Mouse (Mus musculus) forebrain, postnatal 0 days (tissue): ENCODE data around the gene Rbl1. TPM values are rescaled to one million over a fixed set of nuclear protein-coding genes. Genes with fewer than 3 reads are reported as not detected.
A peak's percentile ranks its signal among the peaks of the same experiment; 100 is the strongest.
"Not testable (repeated sequence)": the region's sequence is repeated elsewhere in the genome, so short reads cannot be mapped to it uniquely, and the experiment has no call there.

ENCODE experiments used
- ATAC-seq: fragments of 200-750 bp; cut with Nextera tagmentation; 2 replicates; pipeline ENCODE4 v1.8.0; 2017; ENCODE audit warnings: mild to moderate bottlenecking, moderate library complexity
- DNase-seq: peaks from one replicate; pipeline ENCODE4 v3.0.0-alpha.2; 2015
- H3K27ac ChIP-seq: fragments of 300-500 bp; sonication (generic); 2 replicates; pipeline ENCODE4 v1.5.1; 2014; ENCODE audit warnings: low read depth, mild to moderate bottlenecking, antibody characterized with exemption, low read length, moderate library complexity, mixed read lengths
- H3K27me3 ChIP-seq: fragments of 300-500 bp; sonication (generic); 2 replicates; pipeline ENCODE4 v1.6.1; 2014; ENCODE audit warnings: mild to moderate bottlenecking, low read length, mixed read lengths; ENCODE audit not compliant: insufficient read depth
- H3K36me3 ChIP-seq: fragments of 300-500 bp; sonication (generic); 2 replicates; pipeline ENCODE4 v1.6.1; 2014; ENCODE audit warnings: mild to moderate bottlenecking, moderate library complexity; ENCODE audit not compliant: insufficient read depth
- H3K4me1 ChIP-seq: fragments of 300-500 bp; sonication (generic); 2 replicates; pipeline ENCODE4 v1.6.1; 2014; ENCODE audit warnings: antibody characterized with exemption; ENCODE audit not compliant: insufficient read depth
- H3K4me2 ChIP-seq: fragments of 300-500 bp; sonication (generic); 2 replicates; pipeline ENCODE4 v1.6.1; 2014; ENCODE audit warnings: low read depth, mild to moderate bottlenecking, moderate library complexity
- H3K4me3 ChIP-seq: fragments of 300-500 bp; sonication (generic); 2 replicates; pipeline ENCODE4 v1.5.1; 2014; ENCODE audit warnings: low read depth, low read length, mixed read lengths
- H3K9ac ChIP-seq: fragments of 300-500 bp; sonication (generic); 2 replicates; pipeline ENCODE4 v1.6.1; 2014; ENCODE audit warnings: mild to moderate bottlenecking
- H3K9me3 ChIP-seq: fragments of 300-500 bp; sonication (generic); 2 replicates; pipeline ENCODE4 v1.6.1; 2016; ENCODE audit warnings: low read length
- CTCF ChIP-seq: sonication (generic); IDR thresholded peaks from 2 replicates; pipeline ENCODE4 v1.5.1; 2016; ENCODE audit warnings: antibody characterized with exemption, control low read depth, low read depth
- WGBS: fragments of 180-500 bp; shearing (Covaris S2); extraction: QIAGEN DNeasy Blood & Tissue Kit; methylation state at CpG from one replicate; pipeline ENCODE4 v1.1.7; 2014; 5-methylcytosine and 5-hydroxymethylcytosine counted together
- polyA plus RNA-seq: library from polyadenylated mRNA; unstranded; fragments of >200 nt; fragmentation: Nextera tagmentation; extraction: Ambion mirVana; gene quantifications from 2 replicates; pipeline ENCODE4 v1.2.1, GENCODE M21; 2015
- total RNA-seq: library from RNA; depleted of rRNA; stranded (reverse); fragments of >200 nt; gene quantifications from 2 replicates; pipeline ENCODE4 v1.2.3, GENCODE M21; 2014

Rbl1 gene
- total and polyA plus RNA-seq, 2 experiments from 2014 or later = 4.2 to 10.4 TPM

DNA sequence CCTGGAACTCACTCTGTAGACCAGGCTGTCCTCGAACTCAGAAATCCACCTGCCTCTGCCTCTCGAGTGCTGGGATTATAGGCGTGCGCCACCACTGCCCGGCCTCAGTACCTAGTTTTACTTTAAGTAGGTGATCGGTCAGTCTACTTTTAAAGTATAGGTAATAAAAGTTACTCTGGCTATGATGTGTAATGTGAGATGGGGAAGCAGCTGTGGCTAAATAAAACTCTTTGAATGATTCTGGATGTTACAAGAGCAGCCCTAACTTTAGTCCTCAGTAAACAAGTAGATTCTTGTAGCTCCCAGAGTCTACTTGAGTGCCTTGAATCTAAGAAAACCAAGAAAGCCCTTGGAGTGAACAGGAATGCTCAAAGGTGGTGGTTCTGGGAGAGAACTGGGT is 31.4 kb downstream of the Rbl1 start:
- no peaks in the 10 kb centered on the region for H3K9me3 ChIP-seq
- no peak for DNase-seq
- ATAC-seq = no peak
- H3K27me3 ChIP-seq = no peaks in the 10 kb centered on the region
- no peak overlapping the region for H3K4me2 ChIP-seq
- no peak overlapping the region; the same call in 1 of the 2 replicates for H3K9ac ChIP-seq
- H3K4me3 ChIP-seq = no peak overlapping the region
- H3K27ac ChIP-seq = no peak overlapping the region
- H3K4me1 ChIP-seq = no peaks in the 10 kb centered on the region
- TF ChIP-seq CTCF = no peak
- 96% methylated on average over 6 of the region's 6 CpGs for WGBS
- 0 out of 2 replicates have a peak, but pooled peaks cover 8% of the 10 kb centered on the region for H3K36me3 ChIP-seq

DNA sequence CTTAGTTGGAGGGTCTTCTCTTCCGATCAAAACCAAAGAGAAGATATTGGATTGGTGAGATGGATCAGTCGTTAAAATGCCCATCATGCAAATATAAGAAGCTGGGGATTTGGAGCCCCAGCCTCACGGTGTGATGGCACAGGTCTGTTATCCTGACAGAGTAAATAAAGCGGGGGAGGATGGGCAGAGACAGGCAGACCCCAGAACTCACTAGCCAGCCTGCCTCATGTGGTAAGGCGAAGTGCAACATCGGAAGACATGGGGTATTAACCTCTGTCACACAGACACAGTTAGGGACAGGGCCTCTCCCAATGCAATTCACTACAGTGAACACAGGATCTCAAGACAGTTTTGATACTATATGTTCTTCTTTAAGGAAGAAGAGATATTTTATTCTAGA is 33.7 kb downstream of the Rbl1 start:
- DNase-seq (no peak), ATAC-seq (peak; percentile 25; the same call in 1 of the 2 replicates)
- Histone ChIP-seq H3K4me3 (no peak overlapping the region), H3K9ac (no peak overlapping the region), H3K4me2 (no peak overlapping the region), H3K27ac (peak overlapping the region; percentile 29; the same call in 1 of the 2 replicates), H3K36me3 (no peaks in the 10 kb centered on the region), H3K4me1 (no peaks in the 10 kb centered on the region), H3K9me3 (no peaks in the 10 kb centered on the region), H3K27me3 (no peaks in the 10 kb centered on the region)
- 50% methylated on average over 6 of the region's 6 CpGs for WGBS
- TF ChIP-seq CTCF = no peak

DNA sequence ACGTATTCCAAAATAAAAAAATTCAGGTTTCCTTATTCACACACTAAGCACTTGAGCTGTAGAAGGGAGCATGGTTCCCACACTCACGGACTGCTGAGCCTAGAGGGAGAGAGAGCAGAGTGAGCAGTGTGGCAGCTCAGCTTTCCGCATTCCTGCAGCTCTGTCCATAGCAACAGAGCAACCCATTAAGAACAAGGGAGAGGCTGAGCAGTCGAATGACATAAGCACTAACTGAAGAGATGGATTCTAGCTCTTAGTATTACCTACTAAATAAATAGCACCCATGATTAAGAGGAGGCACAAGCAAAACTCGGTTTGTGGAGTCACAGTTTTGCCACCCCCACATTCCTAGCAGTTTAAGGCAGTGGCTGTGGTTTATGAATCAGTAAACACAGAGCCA is 34.2 kb downstream of the Rbl1 start:
- TF ChIP-seq CTCF = no peak
- ATAC-seq (peak; percentile 73), DNase-seq (peak; percentile 31)
- H3K27ac ChIP-seq = no peak overlapping the region
- no peaks in the 10 kb centered on the region for H3K36me3 ChIP-seq
- no peak overlapping the region for H3K4me2 ChIP-seq
- no peaks in the 10 kb centered on the region for H3K9me3 ChIP-seq
- H3K27me3 ChIP-seq = no peaks in the 10 kb centered on the region
- H3K9ac ChIP-seq = no peak overlapping the region
- no peak overlapping the region for H3K4me3 ChIP-seq
- H3K4me1 ChIP-seq = no peaks in the 10 kb centered on the region
- WGBS = 17% methylated on average over 5 of the region's 5 CpGs

DNA sequence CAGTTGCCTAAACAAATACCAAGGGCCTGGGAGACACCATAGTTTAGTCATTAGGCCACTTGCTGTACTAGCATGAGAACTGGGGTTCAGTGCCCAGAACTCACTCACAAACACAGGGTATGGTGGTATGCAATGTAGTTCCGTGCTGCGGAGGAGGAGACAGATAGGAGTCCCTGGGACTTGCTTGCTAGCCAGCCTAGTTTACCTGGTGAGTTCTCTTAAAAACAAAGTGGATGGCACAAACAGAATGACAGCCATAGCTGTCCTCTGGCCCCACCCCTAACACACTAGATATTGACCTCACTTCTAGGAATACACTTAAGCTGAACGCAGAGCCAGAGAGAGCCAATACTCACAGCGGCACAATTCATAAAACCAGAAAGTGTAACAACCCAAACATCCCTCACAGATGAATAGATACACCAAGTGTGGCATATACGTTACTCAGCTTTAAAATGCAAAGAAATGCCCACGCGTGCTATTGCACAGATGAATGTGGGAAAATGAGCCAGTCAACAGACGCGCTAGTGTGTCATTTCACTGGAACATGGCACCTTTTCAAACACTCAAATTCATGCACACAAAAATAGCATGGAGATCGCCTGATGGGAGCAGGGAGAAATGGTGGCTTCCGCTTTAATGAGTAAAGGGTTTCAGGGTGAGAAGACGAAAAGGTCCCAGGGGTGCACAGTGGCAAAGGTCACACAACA is 37.8 kb downstream of the Rbl1 start:
- Histone ChIP-seq H3K9me3 (no peaks in the 10 kb centered on the region), H3K4me2 (no peak overlapping the region), H3K9ac (no peak overlapping the region), H3K4me3 (no peak overlapping the region), H3K27ac (no peak overlapping the region), H3K4me1 (no peaks in the 10 kb centered on the region), H3K27me3 (no peaks in the 10 kb centered on the region), H3K36me3 (peaks cover 3% of the 10 kb centered on the region; the same call in 1 of the 2 replicates)
- no peak for ATAC-seq
- no peak for TF ChIP-seq CTCF
- DNase-seq = no peak
- 86% methylated on average over 12 of the region's 12 CpGs for WGBS

DNA sequence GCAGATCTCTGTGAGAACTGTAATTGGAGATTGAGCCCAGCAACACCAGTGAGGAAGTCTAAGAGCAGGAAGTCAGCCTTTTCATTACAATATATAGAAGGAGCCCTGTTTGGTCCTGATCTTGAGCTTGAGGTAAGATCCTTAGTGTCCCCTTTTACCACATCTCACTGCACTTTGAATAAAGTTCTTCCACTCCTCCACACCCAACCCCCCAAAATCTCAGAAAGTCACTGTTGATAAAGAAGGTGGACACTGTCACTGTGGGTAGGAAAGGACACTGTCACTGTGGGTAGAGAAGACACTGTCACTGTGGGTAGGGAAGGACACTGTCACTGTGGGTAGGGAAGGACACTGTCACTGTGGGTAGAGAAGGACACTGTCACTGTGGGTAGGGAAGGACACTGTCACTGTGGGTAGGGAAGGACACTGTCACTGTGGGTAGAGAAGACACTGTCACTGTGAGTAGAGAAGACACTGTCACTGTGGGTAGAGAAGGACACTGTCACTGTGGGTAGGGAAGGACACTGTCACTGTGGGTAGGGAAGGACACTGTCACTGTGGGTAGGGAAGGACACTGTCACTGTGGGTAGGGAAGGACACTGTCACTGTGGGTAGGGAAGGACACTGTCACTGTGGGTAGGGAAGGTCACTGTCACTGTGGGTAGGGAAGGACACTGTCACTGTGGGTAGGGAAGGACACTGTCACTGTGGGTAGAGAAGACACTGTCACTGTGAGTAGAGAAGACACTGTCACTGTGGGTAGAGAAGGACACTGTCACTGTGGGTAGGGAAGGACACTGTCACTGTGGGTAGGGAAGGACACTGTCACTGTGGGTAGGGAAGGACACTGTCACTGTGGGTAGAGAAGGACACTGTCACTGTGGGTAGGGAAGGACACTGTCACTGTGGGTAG is 38.8 kb downstream of the Rbl1 start:
- not testable (repeated sequence) for H3K4me3 ChIP-seq, DNase-seq, H3K27me3 ChIP-seq, H3K9me3 ChIP-seq, H3K27ac ChIP-seq, H3K9ac ChIP-seq, H3K36me3 ChIP-seq, ATAC-seq, H3K4me2 ChIP-seq, H3K4me1 ChIP-seq

DNA sequence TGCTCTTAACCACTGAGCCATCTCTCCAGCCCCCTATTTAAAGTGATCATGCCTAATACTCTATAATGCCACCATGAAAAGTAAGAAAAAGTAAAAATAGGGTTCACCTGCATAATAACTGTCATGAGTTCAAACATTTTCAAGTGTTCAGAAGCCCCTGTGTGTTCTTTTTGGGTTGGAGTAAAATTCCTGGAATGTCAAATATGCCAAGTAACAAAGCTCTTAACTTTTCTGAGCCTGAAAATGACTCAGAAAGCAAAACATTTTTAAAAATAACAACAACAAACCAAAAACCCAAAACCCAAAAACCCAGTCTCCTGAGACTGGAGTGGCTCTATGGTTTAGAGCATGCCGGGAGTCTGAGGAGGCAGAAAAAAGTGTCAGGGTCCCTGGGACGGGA is 40.2 kb downstream of the Rbl1 start:
- no peak overlapping the region for H3K4me3 ChIP-seq
- H3K4me1 ChIP-seq = no peaks in the 10 kb centered on the region
- WGBS = 86% methylated on average over 2 of the region's 2 CpGs
- H3K9me3 ChIP-seq = no peaks in the 10 kb centered on the region
- H3K4me2 ChIP-seq = no peak overlapping the region
- TF ChIP-seq CTCF = no peak
- DNase-seq (no peak), ATAC-seq (no peak)
- H3K27me3 ChIP-seq = no peaks in the 10 kb centered on the region
- H3K9ac ChIP-seq = no peak overlapping the region
- H3K36me3 ChIP-seq = peaks cover 3% of the 10 kb centered on the region; the same call in 1 of the 2 replicates
- H3K27ac ChIP-seq = no peak overlapping the region

DNA sequence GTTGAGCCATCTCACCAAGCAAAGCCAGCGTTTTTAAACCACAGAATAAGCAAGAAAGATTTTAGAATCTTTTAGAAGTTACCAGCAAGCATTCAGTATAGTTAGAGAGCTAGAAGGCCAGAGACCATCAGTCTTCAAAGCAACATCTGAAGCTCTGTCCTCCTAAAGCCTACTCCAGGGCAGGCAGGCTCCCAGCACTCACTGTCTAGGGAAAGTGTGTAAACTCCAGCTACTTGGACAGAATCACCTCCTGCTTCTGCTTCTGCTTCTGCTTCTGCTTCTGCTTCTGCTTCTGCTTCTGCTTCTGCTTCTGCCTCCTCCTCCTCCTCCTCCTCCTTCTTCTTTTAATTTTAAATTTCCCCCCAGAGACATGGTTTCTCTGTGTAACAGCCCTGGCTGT is 48.3 kb downstream of the Rbl1 start:
- no peak overlapping the region for H3K27ac ChIP-seq
- DNase-seq = no peak
- H3K4me2 ChIP-seq = no peak overlapping the region
- H3K9me3 ChIP-seq = no peaks in the 10 kb centered on the region
- no peak for TF ChIP-seq CTCF
- no peak overlapping the region for H3K4me3 ChIP-seq
- H3K4me1 ChIP-seq = no peaks in the 10 kb centered on the region
- peaks cover 3% of the 10 kb centered on the region for H3K36me3 ChIP-seq
- WGBS = 91% methylated on average over 1 of the region's 1 CpGs
- no peak for ATAC-seq
- H3K9ac ChIP-seq = no peak overlapping the region
- H3K27me3 ChIP-seq = no peaks in the 10 kb centered on the region
